Mouse (Mus musculus) CH12.LX (cell line): ENCODE measurements around the gene Gm20388. TPM values are rescaled to one million over a fixed set of nuclear protein-coding genes. Genes with fewer than 3 reads are reported as not detected.

ENCODE experiments used
- DNase-seq: peaks from one replicate; pipeline ENCODE4 v3.0.0-alpha.2; 2013; ENCODE audit errors: extremely low read depth
- H3K27ac ChIP-seq: 2 replicates; pipeline ENCODE4 v1.5.1; 2012; ENCODE audit warnings: low read depth, mild to moderate bottlenecking, control low read depth, moderate library complexity; ENCODE audit not compliant: insufficient read depth
- H3K27me3 ChIP-seq: replicated peaks from 2 replicates; pipeline ENCODE3; 2012; ENCODE audit warnings: inconsistent platforms
- H3K36me3 ChIP-seq, 2 experiments: replicated peaks in 1 of 2; 2 replicates each; pipeline versions ENCODE3 to v1.6.1; 2012; ENCODE audit warnings: inconsistent platforms in 1 of 2, low read length in 1 of 2, mild to moderate bottlenecking in 1 of 2, mixed read lengths in 1 of 2, moderate library complexity in 1 of 2; ENCODE audit not compliant: control insufficient read depth in 1 of 2, insufficient read depth in 1 of 2
- H3K4me1 ChIP-seq, 2 experiments: 2 replicates each; pipeline ENCODE4 v1.6.1; 2012; ENCODE audit warnings: inconsistent platforms in 1 of 2, moderate library complexity in 1 of 2; ENCODE audit not compliant: insufficient read depth in 2 of 2, control insufficient read depth in 1 of 2
- H3K4me2 ChIP-seq: 2 replicates; pipeline ENCODE4 v1.6.1; 2012; ENCODE audit warnings: low read depth, mild to moderate bottlenecking, control low read depth; ENCODE audit not compliant: poor library complexity, insufficient read depth, severe bottlenecking
- H3K4me3 ChIP-seq, 3 experiments: fragments of 150-350 bp in 1 of 3; sonication (generic) in 1 of 3; replicated peaks in 1 of 3; 2 replicates each; pipeline versions ENCODE3 to v1.5.1; 2011 to 2012; ENCODE audit warnings: low read depth in 2 of 3, low read length in 2 of 3, mild to moderate bottlenecking in 2 of 3, moderate library complexity in 2 of 3, control low read depth in 1 of 3, improper control_type of control experiment in 1 of 3, inconsistent platforms in 1 of 3, mixed read lengths in 1 of 3; ENCODE audit not compliant: poor library complexity in 1 of 3
- H3K79me2 ChIP-seq: replicated peaks from 2 replicates; pipeline ENCODE4 v1.6.1; 2012; ENCODE audit warnings: mild to moderate bottlenecking, moderate library complexity; ENCODE audit not compliant: control insufficient read depth, poor library complexity, insufficient read depth, severe bottlenecking; ENCODE audit errors: extremely low read depth
- H3K9ac ChIP-seq: 2 replicates; pipeline ENCODE4 v1.6.1; 2012; ENCODE audit warnings: low read depth, mild to moderate bottlenecking, control low read depth, moderate library complexity; ENCODE audit not compliant: insufficient read depth
- H3K9me3 ChIP-seq: replicated peaks from 2 replicates; pipeline ENCODE3; 2012; ENCODE audit warnings: low read length, inconsistent platforms, mixed read lengths
- BHLHE40 ChIP-seq: IDR thresholded peaks from 2 replicates; pipeline ENCODE4 v1.6.1; 2011; ENCODE audit warnings: mild to moderate bottlenecking, low read depth, low read length, improper control_type of control experiment
- CHD1 ChIP-seq: IDR thresholded peaks from 2 replicates; pipeline ENCODE4 v1.6.1; 2012; ENCODE audit warnings: low read depth, low read length, improper control_type of control experiment, inconsistent platforms
- CHD2 ChIP-seq: IDR thresholded peaks from 2 replicates; pipeline ENCODE4 v1.6.1; 2011; ENCODE audit warnings: low read length, improper control_type of control experiment
- CTCF ChIP-seq, 2 experiments: IDR thresholded peaks in 1 of 2; conservative IDR thresholded peaks in 1 of 2; 2 replicates each; pipeline ENCODE4 v1.5.1; 2011 to 2012; ENCODE audit warnings: low read depth in 2 of 2, low read length in 2 of 2, improper control_type of control experiment in 1 of 2, inconsistent platforms in 1 of 2, mild to moderate bottlenecking in 1 of 2, moderate library complexity in 1 of 2
- E2F4 ChIP-seq: IDR thresholded peaks from 2 replicates; pipeline ENCODE4 v1.6.1; 2011; ENCODE audit warnings: low read depth, low read length, improper control_type of control experiment; ENCODE audit not compliant: insufficient replicate concordance
- ELF1 ChIP-seq: IDR thresholded peaks from 2 replicates; pipeline ENCODE4 v1.6.1; 2014; ENCODE audit warnings: low read depth, mild to moderate bottlenecking, inconsistent platforms, low read length, improper control_type of control experiment
- EP300 ChIP-seq: IDR thresholded peaks from 2 replicates; pipeline ENCODE4 v1.6.1; 2011; ENCODE audit warnings: low read length, improper control_type of control experiment
- ETS1 ChIP-seq: conservative IDR thresholded peaks from 2 replicates; pipeline ENCODE4 v1.6.1; 2012; ENCODE audit warnings: low read depth, mild to moderate bottlenecking, inconsistent platforms, low read length, improper control_type of control experiment, moderate library complexity
- GABPA ChIP-seq: IDR thresholded peaks from 2 replicates; pipeline ENCODE4 v1.6.1; 2012; ENCODE audit warnings: low read depth, low read length, improper control_type of control experiment, inconsistent platforms; ENCODE audit not compliant: insufficient replicate concordance
- HCFC1 ChIP-seq: IDR thresholded peaks from 2 replicates; pipeline ENCODE4 v1.6.1; 2012; ENCODE audit warnings: low read depth, mild to moderate bottlenecking, inconsistent platforms, low read length, improper control_type of control experiment
- IRF4 ChIP-seq: IDR thresholded peaks from 2 replicates; pipeline ENCODE4 v1.6.1; 2014; ENCODE audit warnings: low read depth, mild to moderate bottlenecking, inconsistent platforms, low read length, improper control_type of control experiment
- JUN ChIP-seq: IDR thresholded peaks from 2 replicates; pipeline ENCODE4 v1.6.1; 2011; ENCODE audit warnings: low read depth, mild to moderate bottlenecking, low read length, improper control_type of control experiment, moderate library complexity; ENCODE audit not compliant: insufficient read depth
- JUND ChIP-seq: conservative IDR thresholded peaks from 2 replicates; pipeline ENCODE4 v1.6.1; 2011; ENCODE audit warnings: low read depth, low read length, improper control_type of control experiment
- KAT2A ChIP-seq: IDR thresholded peaks from 2 replicates; pipeline ENCODE4 v1.6.1; 2012; ENCODE audit warnings: low read length, improper control_type of control experiment, inconsistent platforms; ENCODE audit not compliant: insufficient replicate concordance
- MAFK ChIP-seq: IDR thresholded peaks from 2 replicates; pipeline ENCODE4 v1.6.1; 2011; ENCODE audit warnings: low read length, improper control_type of control experiment; ENCODE audit not compliant: insufficient replicate concordance
- MAX ChIP-seq: IDR thresholded peaks from 2 replicates; pipeline ENCODE4 v1.6.1; 2011; ENCODE audit warnings: low read length, improper control_type of control experiment
- MAZ ChIP-seq: IDR thresholded peaks from 2 replicates; pipeline ENCODE4 v1.6.1; 2012; ENCODE audit warnings: low read depth, mild to moderate bottlenecking, inconsistent platforms, low read length, improper control_type of control experiment, moderate library complexity
- MEF2A ChIP-seq: IDR thresholded peaks from 2 replicates; pipeline ENCODE4 v1.6.1; 2014; ENCODE audit warnings: low read depth, mild to moderate bottlenecking, inconsistent platforms, low read length, improper control_type of control experiment, borderline replicate concordance
- MXI1 ChIP-seq: IDR thresholded peaks from 2 replicates; pipeline ENCODE4 v1.6.1; 2011; ENCODE audit warnings: mild to moderate bottlenecking, low read depth, low read length, improper control_type of control experiment
- MYC ChIP-seq: IDR thresholded peaks from 2 replicates; pipeline ENCODE4 v1.6.1; 2011; ENCODE audit warnings: low read depth, mild to moderate bottlenecking, improper control_type of control experiment, low read length
- NELFE ChIP-seq: IDR thresholded peaks from 2 replicates; pipeline ENCODE4 v1.6.1; 2011; ENCODE audit warnings: low read depth, low read length, improper control_type of control experiment
- NRF1 ChIP-seq: IDR thresholded peaks from 2 replicates; pipeline ENCODE4 v1.6.1; 2014; ENCODE audit warnings: low read depth, mild to moderate bottlenecking, inconsistent platforms, low read length, improper control_type of control experiment, moderate library complexity
- PAX5 ChIP-seq: IDR thresholded peaks from 2 replicates; pipeline ENCODE4 v1.6.1; 2012; ENCODE audit warnings: low read length, inconsistent platforms, mixed read lengths
- POLR2A ChIP-seq: IDR thresholded peaks from 2 replicates; pipeline ENCODE4 v1.6.1; 2011; ENCODE audit warnings: low read depth, mild to moderate bottlenecking, improper control_type of control experiment, low read length
- POLR2AphosphoS2 ChIP-seq: IDR thresholded peaks from 2 replicates; pipeline ENCODE4 v1.6.1; 2011; ENCODE audit warnings: low read depth, low read length, improper control_type of control experiment
- RAD21 ChIP-seq: IDR thresholded peaks from 2 replicates; pipeline ENCODE4 v1.6.1; 2011; ENCODE audit warnings: low read depth, mild to moderate bottlenecking, low read length, improper control_type of control experiment, moderate library complexity
- RCOR1 ChIP-seq: conservative IDR thresholded peaks from 2 replicates; pipeline ENCODE4 v1.6.1; 2012; ENCODE audit warnings: low read depth, mild to moderate bottlenecking, inconsistent platforms, low read length, improper control_type of control experiment
- SIN3A ChIP-seq: IDR thresholded peaks from 2 replicates; pipeline ENCODE4 v1.6.1; 2012; ENCODE audit warnings: low read length, improper control_type of control experiment, inconsistent platforms
- SMC3 ChIP-seq: IDR thresholded peaks from 2 replicates; pipeline ENCODE4 v1.6.1; 2011; ENCODE audit warnings: low read depth, low read length, improper control_type of control experiment
- TBP ChIP-seq: conservative IDR thresholded peaks from 2 replicates; pipeline ENCODE4 v1.6.1; 2011; ENCODE audit warnings: low read depth, low read length, improper control_type of control experiment
- TCF12 ChIP-seq: IDR thresholded peaks from 2 replicates; pipeline ENCODE4 v1.6.1; 2014; ENCODE audit warnings: low read depth, mild to moderate bottlenecking, inconsistent platforms, low read length, improper control_type of control experiment
- UBTF ChIP-seq: IDR thresholded peaks from 2 replicates; pipeline ENCODE4 v1.6.1; 2012; ENCODE audit warnings: low read depth, mild to moderate bottlenecking, inconsistent platforms, low read length, improper control_type of control experiment, moderate library complexity
- USF1 ChIP-seq: IDR thresholded peaks from 2 replicates; pipeline ENCODE4 v1.6.1; 2014; ENCODE audit warnings: low read depth, mild to moderate bottlenecking, inconsistent platforms, low read length, improper control_type of control experiment
- USF2 ChIP-seq: conservative IDR thresholded peaks from 2 replicates; pipeline ENCODE4 v1.6.1; 2011; ENCODE audit warnings: low read depth, low read length, improper control_type of control experiment
- ZC3H11A ChIP-seq: IDR thresholded peaks from 2 replicates; pipeline ENCODE4 v1.6.1; 2012; ENCODE audit warnings: low read depth, mild to moderate bottlenecking, inconsistent platforms, low read length, improper control_type of control experiment
- ZKSCAN1 ChIP-seq: IDR thresholded peaks from 2 replicates; pipeline ENCODE4 v1.6.1; 2012; ENCODE audit warnings: low read depth, inconsistent platforms, low read length, improper control_type of control experiment, borderline replicate concordance
- ZMIZ1 ChIP-seq: IDR thresholded peaks from 2 replicates; pipeline ENCODE4 v1.6.1; 2012; ENCODE audit warnings: low read depth, mild to moderate bottlenecking, inconsistent platforms, low read length, improper control_type of control experiment
- ZNF384 ChIP-seq: IDR thresholded peaks from 2 replicates; pipeline ENCODE4 v1.6.1; 2012; ENCODE audit warnings: low read depth, low read length, improper control_type of control experiment, inconsistent platforms
- dilution Hi-C: fragments of 300-500 bp; cut with MboI; formaldehyde crosslinking; loops from 2 replicates; pipeline ENCODE4 v1.14.3; 2020; ENCODE audit warnings: low sequenced_read_pairs; ENCODE audit not compliant: extremely low pct_unique_long_range_greater_than_20kb, extremely low pct_ligation_motif_present
- in situ Hi-C: fragments of 300-500 bp; cut with MboI; formaldehyde crosslinking; loops from 3 replicates; pipeline ENCODE4 v1.14.3; 2019; ENCODE audit warnings: low sequenced_read_pairs, low pct_ligation_motif_present, low pct_unique_long_range_greater_than_20kb, mixed read lengths
- polyA plus RNA-seq: library from polyadenylated mRNA; unstranded; fragments of >175 nt; gene quantifications from 2 replicates; pipeline ENCODE4 v1.2.1, GENCODE M21; 2012; ENCODE audit warnings: low read depth; ENCODE audit not compliant: insufficient read length
- total RNA-seq, 2 experiments: library from RNA; depleted of rRNA; stranded (reverse); fragments of 300-350 nt in 1 of 2; fragments of >200 nt in 1 of 2; gene quantifications; 2 replicates each; pipeline ENCODE4 v1.2.3; 2012 to 2014

Gm20388 gene
- total and polyA plus RNA-seq, 3 experiments: 14.8 to 26.3 (median 22.2) TPM

- Histone ChIP-seq H3K4me1 (peaks cover 35 to 72% of the 10 kb centered on the region in 2 experiments), H3K27ac (peak overlapping the region; percentile 97), H3K4me3 (peak overlapping the region; percentile 57 to 66 (median 58)), H3K9me3 (no peaks in the 10 kb centered on the region), H3K36me3 (peaks cover 0 to 7% of the 10 kb centered on the region in 2 experiments), H3K79me2 (no peaks in the 10 kb centered on the region; the same call in 1 of the 2 replicates), H3K4me2 (peak overlapping the region; percentile 71), H3K27me3 (no peaks in the 10 kb centered on the region), H3K9ac (peak overlapping the region; percentile 77)
- no peak for TF ChIP-seq ZKSCAN1
- TF ChIP-seq ZC3H11A: no peak
- 0 out of 2 replicates have a peak, but pooled peaks have one; percentile 32 for TF ChIP-seq JUND
- TF ChIP-seq ELF1: peak; percentile 91
- peak; percentile 86; the same call in 1 of the 2 replicates for TF ChIP-seq RCOR1
- TF ChIP-seq UBTF: peak; percentile 81; the same call in 1 of the 2 replicates
- peak; percentile 94 for TF ChIP-seq ZNF384
- TF ChIP-seq RAD21: no peak; the same call in 1 of the 2 replicates
- TF ChIP-seq CTCF (conservative IDR thresholded peaks at IDR 0.05 in 1 of 2, IDR thresholded peaks at IDR 0.05 in 1 of 2; ENCODE audit: low read depth in 2 of 2, low read length in 2 of 2): no peak
- no peak; the same call in 1 of the 2 replicates for TF ChIP-seq SMC3
- TF ChIP-seq SIN3A: peak; percentile 84
- peak; percentile 57; the same call in 1 of the 2 replicates for TF ChIP-seq TBP
- peak; percentile 84 for TF ChIP-seq BHLHE40
- no peak for TF ChIP-seq CHD1
- TF ChIP-seq EP300: peak; percentile 89
- TF ChIP-seq MAX: peak; percentile 74
- peak; percentile 70; the same call in 1 of the 2 replicates for TF ChIP-seq KAT2A
- no peak for TF ChIP-seq MYC
- TF ChIP-seq NRF1: no peak
- TF ChIP-seq MEF2A: peak; percentile 84; the same call in 1 of the 2 replicates
- no peak for TF ChIP-seq POLR2AphosphoS2
- TF ChIP-seq HCFC1: peak; percentile 74
- TF ChIP-seq IRF4: peak; percentile 91
- peak; percentile 93 for TF ChIP-seq ETS1
- TF ChIP-seq ZMIZ1: peak; percentile 71; the same call in 1 of the 2 replicates
- no peak for TF ChIP-seq USF2
- TF ChIP-seq MXI1: peak; percentile 47; the same call in 1 of the 2 replicates
- TF ChIP-seq NELFE: peak; percentile 52; the same call in 1 of the 2 replicates
- TF ChIP-seq PAX5: no peak
- TF ChIP-seq MAZ: peak; percentile 98
- peak; percentile 53 for TF ChIP-seq POLR2A
- TF ChIP-seq CHD2: peak; percentile 98
- TF ChIP-seq JUN: no peak
- no peak for TF ChIP-seq GABPA
- TF ChIP-seq E2F4: no peak
- peak; percentile 97 for TF ChIP-seq TCF12
- TF ChIP-seq USF1: no peak
- TF ChIP-seq MAFK: peak; percentile 74; the same call in 1 of the 2 replicates
- in situ Hi-C loops: no loop called here
- peak; percentile 90 for DNase-seq
- dilution Hi-C loops: no loop called here
These were observed 2852.7 kb downstream of the Gm20388 start for GRCm38 (mm10) chr8:122763267-122763738.
